Mouse (Mus musculus) G1E (cell line): ENCODE results near the gene Fam69a. TPM values are rescaled to one million over a fixed set of nuclear protein-coding genes. Genes with fewer than 3 reads are reported as not detected.

Experiments
- ATAC-seq: 2 replicates; pipeline ENCODE4 v1.8.0; 2016; ENCODE audit warnings: mild to moderate bottlenecking; ENCODE audit not compliant: insufficient number of reproducible peaks, poor library complexity, low FRiP score, severe bottlenecking; ENCODE audit errors: extremely low read depth
- DNase-seq: peaks from one replicate; pipeline ENCODE4 v3.0.0; 2012; ENCODE audit warnings: low spot score
- H3K27me3 ChIP-seq: 2 replicates; pipeline ENCODE4 v1.6.1; 2012; ENCODE audit warnings: mild to moderate bottlenecking, low read length, inconsistent platforms; ENCODE audit not compliant: insufficient read depth
- H3K36me3 ChIP-seq: replicated peaks from 2 replicates; pipeline ENCODE3; 2012; ENCODE audit warnings: mild to moderate bottlenecking, inconsistent platforms
- H3K4me1 ChIP-seq: 2 replicates; pipeline ENCODE4 v1.6.1; 2012; ENCODE audit warnings: low read depth, low read length, inconsistent platforms, mixed read lengths; ENCODE audit not compliant: insufficient read depth
- H3K4me3 ChIP-seq: 2 replicates; pipeline ENCODE4 v1.5.1; 2012; ENCODE audit warnings: low read depth, mild to moderate bottlenecking, inconsistent platforms, low read length, moderate library complexity, mixed read lengths
- H3K9me3 ChIP-seq: replicated peaks from 2 replicates; pipeline ENCODE4 v1.6.1; 2012; ENCODE audit warnings: inconsistent platforms
- CTCF ChIP-seq: IDR thresholded peaks from 2 replicates; pipeline ENCODE4 v1.5.1; 2012; ENCODE audit warnings: low read depth, low read length, inconsistent platforms, mixed read lengths
- GATA1 ChIP-seq: IDR thresholded peaks from 2 replicates; pipeline ENCODE4 v1.6.1; 2012; ENCODE audit warnings: borderline replicate concordance, low read length, inconsistent platforms, mixed read lengths
- GATA2 ChIP-seq: IDR thresholded peaks from 2 replicates; pipeline ENCODE4 v1.6.1; 2012; ENCODE audit warnings: low read depth, low read length, inconsistent platforms, borderline replicate concordance
- POLR2AphosphoS5 ChIP-seq: IDR thresholded peaks from 2 replicates; pipeline ENCODE4 v1.6.1; 2012; ENCODE audit warnings: low read depth, low read length, inconsistent platforms; ENCODE audit not compliant: insufficient replicate concordance
- TAL1 ChIP-seq: conservative IDR thresholded peaks from 2 replicates; pipeline ENCODE4 v1.6.1; 2012; ENCODE audit warnings: low read depth, low read length, inconsistent platforms, mixed read lengths
- polyA plus RNA-seq: library from polyadenylated mRNA; stranded (reverse); fragments of >175 nt; gene quantifications from 2 replicates; pipeline ENCODE4 v1.2.3, GENCODE M21; 2012
- total RNA-seq, 2 experiments: library from RNA; stranded (forward) in 1 of 2; stranded (reverse) in 1 of 2; fragments of 200-1000 nt in 1 of 2; fragments of >200 nt in 1 of 2; fragmentation: Nextera tagmentation in 1 of 2; gene quantifications; 2 replicates each; pipeline ENCODE4 v1.2.3; 2014 to 2017

The Fam69a gene
- total and polyA plus RNA-seq, 3 experiments = 2.3 to 52.3 (median 25.8) TPM

DNA sequence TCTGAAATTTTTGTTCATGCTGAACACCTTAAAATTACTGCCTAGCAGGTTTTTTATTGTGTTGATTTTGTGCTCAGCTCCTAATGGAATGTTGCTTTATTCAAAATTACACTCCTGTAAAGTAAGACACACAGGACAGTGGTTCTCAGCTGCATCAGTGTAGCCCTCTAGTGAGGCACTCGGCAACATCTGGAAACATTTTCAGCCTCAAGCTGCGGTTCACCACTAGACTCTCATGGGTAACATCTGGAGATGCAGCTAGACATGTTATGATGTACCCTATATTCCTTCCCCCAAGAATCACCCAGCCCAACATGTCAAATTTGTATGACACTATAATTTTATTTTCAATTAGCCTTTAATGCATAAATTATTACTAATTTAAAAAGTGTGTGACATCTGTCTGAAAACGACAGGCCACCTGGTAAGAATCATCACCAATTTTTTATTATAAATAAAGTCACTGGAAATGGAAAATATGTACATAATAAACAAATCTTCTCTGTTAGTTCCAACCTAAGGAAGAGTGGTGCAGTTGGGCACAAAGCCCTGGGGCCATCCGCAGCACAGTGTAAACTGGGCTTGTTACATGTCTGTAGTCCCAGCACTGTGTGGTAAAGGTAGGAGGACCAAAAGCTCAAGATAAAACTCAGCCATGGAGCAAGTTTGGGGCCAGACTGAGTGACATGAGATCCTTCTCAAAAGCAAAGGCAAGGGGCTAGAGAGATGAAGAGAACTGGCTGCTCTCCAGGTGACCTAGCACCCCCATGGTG, 53.5 kb downstream of the Fam69a start:
- DNase-seq (no peak), ATAC-seq (no peak)
- Histone ChIP-seq H3K36me3 (peaks cover 16% of the 10 kb centered on the region), H3K27me3 (no peaks in the 10 kb centered on the region), H3K9me3 (no peaks in the 10 kb centered on the region), H3K4me3 (no peak overlapping the region), H3K4me1 (peaks cover 19% of the 10 kb centered on the region)
- no peak for TF ChIP-seq CTCF
- TF ChIP-seq GATA2 = no peak
- TF ChIP-seq GATA1 = no peak
- no peak for TF ChIP-seq POLR2AphosphoS5
- no peak for TF ChIP-seq TAL1

DNA sequence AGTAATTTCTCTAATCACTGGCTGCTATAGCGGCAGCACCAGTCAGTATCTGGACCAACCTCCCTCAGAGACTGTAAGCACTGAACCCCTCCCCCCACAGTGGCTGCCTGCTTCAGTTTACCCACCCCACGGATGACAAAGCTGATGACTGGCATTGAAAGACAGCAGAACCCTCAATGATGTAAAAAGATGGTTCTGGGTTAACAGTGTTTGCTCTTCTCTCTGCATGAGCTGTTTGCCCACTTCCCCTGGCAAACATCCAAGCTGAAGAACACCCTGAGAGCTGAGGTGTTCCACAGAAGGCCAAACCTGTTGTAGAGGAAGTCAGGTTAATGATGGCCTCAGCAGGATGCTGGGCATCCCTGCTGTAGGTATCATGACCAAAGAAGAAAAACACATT, 54.3 kb downstream of the Fam69a start:
- ATAC-seq = no peak

DNA sequence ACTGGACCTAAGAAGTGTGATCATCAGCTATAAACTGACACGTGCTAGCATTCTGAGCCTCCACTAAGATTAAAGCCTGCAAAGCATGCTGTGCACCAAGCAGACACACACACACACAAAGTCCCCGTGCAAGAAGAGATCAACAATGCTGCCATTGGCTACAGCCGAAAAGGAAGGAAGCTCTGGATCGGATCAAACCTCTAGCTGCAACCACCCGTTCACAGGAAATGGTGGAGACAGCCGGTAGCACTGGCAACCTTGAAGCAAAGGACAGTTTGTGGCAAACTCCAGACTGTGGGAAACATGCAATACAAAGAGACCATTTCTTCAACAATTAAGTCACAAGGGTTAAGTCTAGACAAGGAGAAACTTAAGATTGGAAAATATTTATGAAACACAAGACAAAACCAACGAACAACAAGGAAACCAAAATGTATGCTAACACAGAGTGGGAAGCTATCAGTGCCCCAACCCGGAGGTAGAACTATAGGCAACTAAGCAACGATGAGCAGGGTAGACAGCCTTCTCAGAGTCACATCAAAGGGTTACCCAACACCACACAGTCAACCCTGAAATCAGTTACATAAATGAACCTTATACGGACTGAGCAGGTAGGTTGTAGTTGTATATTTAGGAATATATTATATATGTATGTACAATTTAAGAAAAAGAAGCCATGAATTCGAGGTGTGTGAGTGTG, 60.2 kb downstream of the Fam69a start:
- ATAC-seq (no peak), DNase-seq (no peak)
- H3K9me3 ChIP-seq = no peaks in the 10 kb centered on the region
- peaks cover 32% of the 10 kb centered on the region for H3K36me3 ChIP-seq
- H3K27me3 ChIP-seq = no peaks in the 10 kb centered on the region
- no peak overlapping the region for H3K4me3 ChIP-seq
- peaks cover 19% of the 10 kb centered on the region for H3K4me1 ChIP-seq
- TF ChIP-seq GATA1 (no peak), GATA2 (no peak), POLR2AphosphoS5 (no peak), CTCF (no peak), TAL1 (no peak)

More for the DNA sequence above, 54.3 kb downstream of the Fam69a start:
- no peak for DNase-seq
- peaks cover 16% of the 10 kb centered on the region for H3K36me3 ChIP-seq
- no peaks in the 10 kb centered on the region for H3K9me3 ChIP-seq
- H3K27me3 ChIP-seq = no peaks in the 10 kb centered on the region
- no peak overlapping the region for H3K4me3 ChIP-seq
- no peak for TF ChIP-seq GATA2
- no peak for TF ChIP-seq TAL1
- TF ChIP-seq POLR2AphosphoS5 = no peak
- TF ChIP-seq CTCF = no peak
- no peak for TF ChIP-seq GATA1
- peaks cover 19% of the 10 kb centered on the region for H3K4me1 ChIP-seq

DNA sequence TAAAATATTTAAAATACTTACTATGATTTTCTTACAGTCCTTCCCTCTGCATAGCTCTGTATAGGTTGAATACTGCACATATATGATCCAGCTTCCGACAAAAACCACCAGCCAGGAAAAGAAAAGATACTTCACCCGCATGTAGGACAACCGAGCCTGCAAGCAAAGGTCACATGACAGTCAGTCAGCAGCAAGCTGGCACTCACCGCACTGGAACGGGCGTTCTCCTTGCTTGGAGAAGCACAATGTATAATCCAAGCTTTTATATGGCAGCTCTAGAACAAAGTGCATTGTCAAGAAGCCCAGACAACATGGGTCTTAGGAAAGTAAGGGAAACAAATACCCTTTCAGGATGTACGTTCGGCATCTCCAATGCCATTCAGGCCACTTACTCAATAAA, 62.3 kb downstream of the Fam69a start:
- Histone ChIP-seq H3K36me3 (peaks cover 47% of the 10 kb centered on the region), H3K27me3 (no peaks in the 10 kb centered on the region), H3K4me3 (no peak overlapping the region), H3K4me1 (peaks cover 26% of the 10 kb centered on the region), H3K9me3 (no peaks in the 10 kb centered on the region)
- DNase-seq (no peak), ATAC-seq (no peak)
- TF ChIP-seq GATA1 (no peak), POLR2AphosphoS5 (no peak), TAL1 (no peak), CTCF (no peak), GATA2 (no peak)

DNA sequence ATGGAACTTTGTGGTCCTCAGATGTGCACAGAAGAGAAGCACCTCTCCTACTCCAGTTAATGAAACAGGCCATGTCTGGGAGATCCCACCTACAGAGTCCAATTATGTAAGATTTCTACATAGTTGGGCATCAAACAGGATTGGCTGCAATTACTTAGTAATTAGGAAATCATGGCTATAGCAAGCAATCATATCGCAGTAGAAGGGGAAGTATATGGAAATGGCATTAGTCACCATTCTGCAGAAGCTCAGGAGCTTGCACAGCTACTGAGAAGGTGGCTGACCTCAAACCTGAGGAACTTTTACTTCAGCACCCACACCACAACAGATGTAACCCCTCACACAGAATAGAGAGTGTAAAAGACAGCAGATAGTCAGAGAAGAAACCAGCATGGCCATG, 64.0 kb downstream of the Fam69a start:
- ATAC-seq (no peak), DNase-seq (no peak)
- TF ChIP-seq GATA2 = no peak
- TF ChIP-seq POLR2AphosphoS5 = no peak
- TF ChIP-seq TAL1 = no peak
- no peak for TF ChIP-seq CTCF
- no peak for TF ChIP-seq GATA1
- Histone ChIP-seq H3K4me1 (peaks cover 26% of the 10 kb centered on the region), H3K36me3 (peaks cover 58% of the 10 kb centered on the region), H3K4me3 (no peak overlapping the region), H3K27me3 (no peaks in the 10 kb centered on the region), H3K9me3 (peaks cover 3% of the 10 kb centered on the region; the same call in 1 of the 2 replicates)

DNA sequence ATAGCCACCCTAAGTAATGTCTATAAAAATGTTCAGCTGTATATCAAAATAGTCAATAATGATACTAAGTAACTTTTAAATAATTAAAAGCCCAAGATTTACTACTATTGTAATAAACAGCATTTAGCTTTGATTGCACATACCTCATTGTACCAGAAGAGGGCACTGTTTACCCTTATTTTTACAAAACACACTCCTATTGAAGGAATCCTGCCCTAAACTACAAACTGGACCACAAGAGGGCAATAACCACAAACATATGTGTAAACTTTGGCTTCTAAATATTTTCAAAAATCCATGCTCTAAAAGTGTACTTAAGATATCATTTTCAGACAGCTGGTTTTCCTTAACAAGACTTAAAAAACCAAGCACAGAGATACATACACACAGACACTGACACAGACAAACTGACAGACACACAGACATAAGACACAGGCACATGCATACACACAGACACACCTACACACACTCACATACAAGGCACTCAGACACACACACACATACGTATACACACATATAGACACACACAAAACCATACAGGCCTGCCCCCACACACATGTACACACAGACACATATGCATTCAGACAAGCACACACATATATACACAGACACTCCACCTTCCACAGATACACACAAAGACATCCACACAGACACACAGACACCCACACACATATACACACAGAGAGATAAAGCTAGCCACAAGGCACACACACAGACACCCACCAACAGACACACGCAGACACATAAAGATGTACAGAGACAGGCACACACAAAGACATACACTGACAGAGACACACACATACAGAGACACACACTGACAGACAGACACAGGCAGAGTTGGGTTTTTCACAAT, 65.3 kb downstream of the Fam69a start:
- Histone ChIP-seq H3K36me3 (peaks cover 70% of the 10 kb centered on the region), H3K27me3 (no peaks in the 10 kb centered on the region), H3K9me3 (peaks cover 3% of the 10 kb centered on the region; the same call in 1 of the 2 replicates), H3K4me3 (no peak overlapping the region), H3K4me1 (peaks cover 26% of the 10 kb centered on the region)
- peak; percentile 45; the same call in 1 of the 2 replicates for ATAC-seq
- no peak for TF ChIP-seq GATA1
- no peak for TF ChIP-seq POLR2AphosphoS5
- TF ChIP-seq CTCF = peak; percentile 33; the same call in 1 of the 2 replicates
- no peak for TF ChIP-seq GATA2
- peak; percentile 20 for DNase-seq
